Mouse (Mus musculus): ENCODE data around the gene Pomp.
"Not testable (repeated sequence)": the region's sequence is repeated elsewhere in the genome, so short reads cannot be mapped to it uniquely, and the experiment has no call there.

Gene Pomp

DNA sequence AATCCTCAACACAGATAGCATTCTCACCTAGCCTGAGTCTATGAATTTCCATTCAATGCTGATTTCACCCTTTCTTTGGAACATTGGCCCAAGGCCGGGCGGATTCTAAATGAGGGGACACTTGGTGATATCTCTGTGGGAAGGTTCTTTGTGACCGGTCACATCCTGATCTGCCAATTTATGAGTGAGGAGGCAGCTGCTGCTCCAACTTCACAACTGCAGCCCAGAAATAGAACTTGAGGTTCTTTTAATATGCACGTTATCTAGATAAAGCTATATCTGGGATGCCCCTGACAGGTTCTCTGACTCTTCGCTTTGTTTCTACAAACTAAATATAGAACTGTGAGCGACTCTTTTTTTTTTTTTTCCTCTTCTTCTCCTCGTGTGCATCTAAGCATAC lies 10.1 kb upstream of the Pomp start:
- DNase-seq (ENCODE audit: low spot score), result no peak

DNA sequence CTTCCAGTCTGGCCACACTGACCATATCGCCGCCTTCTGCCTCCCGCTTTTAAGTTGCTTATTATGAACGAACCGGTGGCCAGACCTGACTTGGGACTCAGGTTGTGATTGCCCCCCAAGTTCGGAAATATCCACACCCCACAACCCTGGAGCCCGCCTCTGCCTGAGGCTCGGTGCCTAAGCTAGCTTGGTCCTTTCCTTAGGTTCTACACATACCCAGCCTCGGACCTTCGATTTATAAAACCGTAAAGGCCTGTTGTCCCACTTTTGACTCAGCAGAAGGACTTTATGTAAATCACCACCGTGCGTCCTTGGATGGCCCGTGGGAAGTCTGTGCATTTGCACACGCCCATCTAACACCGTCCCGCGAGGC lies 199 bp upstream of the Pomp start:
- DNase-seq (ENCODE audit: low spot score), result no peak

DNA sequence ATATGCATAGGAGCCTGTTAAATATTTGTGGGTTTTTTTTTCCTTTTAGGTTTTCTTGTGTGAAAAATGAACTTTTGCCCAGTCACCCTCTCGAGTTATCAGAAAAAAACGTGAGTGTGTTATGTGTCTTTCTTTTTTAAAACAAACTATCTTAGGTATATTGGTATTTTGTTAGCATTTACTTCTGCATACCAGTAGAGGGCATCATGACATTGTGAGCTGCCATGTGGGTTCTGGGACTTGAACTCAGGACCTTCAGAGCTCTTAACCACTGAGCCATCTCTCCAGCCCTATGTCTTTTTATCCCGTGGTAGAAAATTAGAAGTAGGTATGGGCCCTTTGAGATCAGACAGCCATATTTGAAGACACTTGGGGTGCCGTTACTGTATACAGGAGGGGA lies 8.4 kb downstream of the Pomp start:
- no peak for DNase-seq (ENCODE audit: low spot score)

DNA sequence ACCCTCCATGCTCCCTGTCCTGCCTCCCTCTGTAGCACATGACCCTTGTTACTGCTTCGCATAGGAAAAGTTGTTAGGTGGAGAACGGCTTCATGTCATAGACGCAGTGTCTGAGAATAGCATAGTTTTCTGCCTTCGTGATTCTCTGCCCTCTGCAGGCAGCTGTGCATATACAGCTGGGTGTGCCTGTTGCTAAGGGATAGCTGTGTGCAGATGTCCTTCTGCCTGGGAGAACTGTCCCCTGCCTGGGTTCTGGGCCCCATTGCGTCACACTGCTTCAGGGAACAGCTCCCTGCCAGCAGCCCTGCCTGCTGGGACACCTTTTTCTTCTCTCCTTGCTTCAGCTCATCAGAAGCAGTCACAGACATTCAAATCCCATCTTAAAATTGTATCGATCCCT lies 9.3 kb downstream of the Pomp start:
- no peak for DNase-seq (ENCODE audit: low spot score)

DNA sequence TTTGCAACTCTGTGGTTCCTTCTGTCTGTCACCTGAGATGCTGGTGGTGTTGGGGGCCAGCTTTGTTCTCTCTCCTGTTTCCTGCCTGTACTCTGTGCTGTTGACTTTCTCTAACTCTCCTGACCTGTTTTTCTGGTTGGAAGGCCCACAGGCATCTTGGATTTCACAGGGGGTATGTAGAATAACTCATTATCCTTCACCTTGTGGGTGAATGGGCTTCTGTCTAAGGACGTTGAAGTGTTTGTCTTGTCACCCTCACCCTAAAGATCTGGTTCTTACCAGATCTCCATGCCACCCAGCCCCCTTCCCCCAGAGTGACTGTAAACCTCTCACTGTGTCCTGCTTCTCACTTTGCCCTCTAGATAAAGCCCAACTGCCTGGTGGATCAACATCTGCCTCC lies 10.0 kb downstream of the Pomp start:
- no peak for DNase-seq (ENCODE audit: low spot score)

DNA sequence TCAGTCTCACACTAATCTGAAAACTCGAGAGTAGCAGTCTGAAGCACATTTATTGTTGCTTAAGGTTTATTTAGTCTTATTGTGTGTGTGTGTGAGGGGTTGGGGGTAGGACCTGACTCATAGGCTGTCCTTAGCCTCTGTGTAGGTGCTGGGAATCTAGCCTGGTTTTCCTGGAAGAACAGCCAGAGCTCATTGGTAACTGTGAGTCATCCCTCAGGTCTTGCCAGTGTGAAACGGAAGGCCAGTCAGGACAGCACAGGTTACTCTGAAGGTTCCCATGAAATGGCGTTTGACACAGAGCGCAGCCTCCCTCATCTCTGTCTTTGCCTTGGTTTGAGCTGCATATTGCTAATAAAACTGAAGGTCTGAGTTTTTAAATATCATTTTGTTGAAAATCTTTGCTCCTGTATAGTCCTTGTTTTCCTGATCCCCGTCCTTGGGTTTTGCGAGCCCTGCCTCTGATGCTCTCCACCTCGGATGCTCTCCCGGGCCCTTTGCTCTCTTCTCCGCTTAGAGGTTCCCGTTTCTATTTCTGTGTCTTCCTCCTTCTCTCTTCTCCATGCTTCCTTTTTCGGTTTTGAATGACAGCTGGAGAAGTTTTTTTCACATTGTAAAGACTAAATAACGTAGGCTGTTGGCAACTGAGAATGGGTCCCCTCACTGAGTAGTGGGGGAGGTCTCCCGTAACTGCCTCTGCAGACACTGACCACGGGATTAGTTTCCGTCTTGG lies 11.0 kb downstream of the Pomp start:
- DNase-seq (ENCODE audit: low spot score), result no peak

DNA sequence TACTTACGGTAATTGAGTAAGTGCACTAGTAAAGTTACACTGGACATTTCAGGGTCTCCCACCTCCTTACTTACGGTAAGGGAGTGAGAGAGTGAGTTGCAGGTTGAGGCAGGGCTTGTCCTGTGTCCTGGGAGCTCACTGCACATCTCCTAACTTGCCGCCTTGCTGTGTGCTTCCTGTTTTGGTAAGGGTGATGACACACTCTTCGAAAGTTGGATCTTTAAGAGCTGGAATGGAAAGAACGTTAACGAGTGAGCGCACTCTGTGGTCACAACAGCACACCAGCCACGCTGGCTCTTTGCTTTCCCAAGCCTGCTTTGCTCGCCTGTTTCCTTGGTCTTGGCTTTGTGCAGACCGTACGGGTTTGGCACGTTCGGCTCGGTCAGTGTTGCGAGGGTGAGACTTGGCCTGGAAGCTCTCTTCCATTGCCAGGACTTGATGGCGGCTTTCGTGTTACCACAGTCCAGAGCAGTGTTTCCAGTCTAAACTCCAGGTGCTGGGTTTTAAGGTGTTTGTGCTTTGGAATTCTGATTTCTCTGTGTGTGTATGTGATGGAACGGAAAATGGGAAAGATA lies 14.3 kb downstream of the Pomp start:
- no peak for DNase-seq (ENCODE audit: low spot score)

DNA sequence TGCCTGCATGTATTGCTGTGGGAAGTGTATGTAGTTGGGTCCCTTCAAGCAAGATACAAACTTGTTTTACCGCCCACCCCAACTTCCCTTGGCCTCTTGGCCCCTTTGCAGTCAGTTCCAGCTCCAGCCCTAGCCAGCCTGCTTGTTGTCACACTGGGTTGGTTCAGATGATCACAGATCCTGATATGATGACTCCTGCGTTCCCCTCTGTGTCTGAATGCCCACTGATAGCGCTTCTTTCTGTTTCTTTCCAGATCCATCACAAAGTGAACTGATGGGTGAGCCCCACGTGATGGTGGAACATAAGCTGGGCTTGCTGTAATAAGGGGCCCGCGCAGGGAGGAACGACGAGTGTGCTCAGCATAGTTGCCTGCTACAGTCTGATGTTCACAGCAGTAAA lies 14.9 kb downstream of the Pomp start:
- no peak for DNase-seq (ENCODE audit: low spot score)

DNA sequence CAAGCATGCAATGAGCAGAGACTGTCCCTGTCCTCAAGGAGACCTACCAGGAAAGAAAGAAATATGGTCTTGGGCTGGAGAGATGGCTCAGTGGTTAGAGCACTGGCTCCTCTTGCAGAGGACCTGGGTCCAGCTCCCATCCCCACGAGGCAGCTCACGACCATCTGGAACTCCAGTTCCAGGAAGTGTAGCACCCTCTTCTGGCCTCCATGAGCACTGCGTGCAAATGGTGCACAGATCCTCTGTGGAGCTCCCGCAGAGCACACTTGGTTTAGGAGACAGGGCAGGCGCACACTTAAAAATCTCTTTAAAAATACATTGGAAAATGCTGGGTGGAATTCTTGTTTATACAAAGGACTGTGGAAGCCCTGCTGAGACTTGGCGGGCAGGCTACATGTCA lies 17.3 kb downstream of the Pomp start:
- DNase-seq (ENCODE audit: low spot score), result no peak

DNA sequence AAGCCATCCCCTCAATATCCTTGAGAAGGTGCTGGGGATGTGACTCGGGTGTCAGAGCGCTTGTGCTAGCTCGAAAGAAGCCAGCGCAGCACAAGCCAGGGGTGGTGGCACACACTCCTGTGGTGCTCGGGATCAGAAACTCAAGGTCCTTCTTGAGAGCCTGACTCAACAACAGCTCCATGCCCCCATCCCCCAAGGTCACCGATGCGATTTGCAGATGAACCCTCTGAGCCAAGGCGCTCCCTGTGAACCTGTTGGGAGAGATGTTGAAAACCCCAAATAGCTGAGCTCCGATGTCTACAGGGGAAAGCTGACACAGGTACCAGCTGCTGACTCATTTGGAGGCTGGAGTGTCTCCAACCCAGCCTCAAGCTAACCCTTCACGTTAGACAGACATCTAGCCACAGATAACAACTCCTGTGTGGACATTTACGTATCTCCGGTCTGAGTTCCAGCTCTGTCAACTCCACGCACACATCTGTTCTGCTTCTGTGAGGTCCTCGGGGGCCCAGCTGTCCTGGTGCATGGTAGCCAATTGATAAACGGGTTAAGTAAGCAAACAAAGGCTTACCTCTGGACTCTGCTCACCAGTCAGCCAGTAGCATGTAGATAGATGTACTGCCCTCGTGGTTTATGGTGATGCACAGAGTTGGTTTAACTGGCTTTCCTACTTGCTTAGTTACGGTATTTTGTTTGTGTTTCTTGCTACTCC lies 19.9 kb downstream of the Pomp start:
- peak; percentile 62 for DNase-seq (ENCODE audit: low spot score)

DNA sequence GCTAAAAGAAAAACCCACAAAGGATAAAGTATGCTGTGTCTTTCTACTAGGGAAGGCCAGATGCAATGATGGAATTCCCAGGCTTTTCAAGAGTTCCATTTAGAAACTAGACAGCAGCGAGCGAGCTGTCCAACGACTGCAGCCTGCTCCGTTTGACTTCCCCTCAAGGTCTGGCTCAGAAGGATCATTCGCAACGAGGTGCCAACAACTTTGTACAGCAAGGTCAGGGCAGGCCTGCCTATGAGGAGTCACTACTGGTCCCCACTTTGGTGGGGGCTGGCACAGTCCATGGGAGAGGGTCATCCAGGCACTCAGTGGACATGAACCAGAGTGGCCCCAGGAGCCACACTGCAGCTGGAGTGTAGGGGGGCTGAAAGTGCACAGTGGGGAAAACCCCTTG lies 23.3 kb downstream of the Pomp start:
- DNase-seq (ENCODE audit: low spot score), result no peak

DNA sequence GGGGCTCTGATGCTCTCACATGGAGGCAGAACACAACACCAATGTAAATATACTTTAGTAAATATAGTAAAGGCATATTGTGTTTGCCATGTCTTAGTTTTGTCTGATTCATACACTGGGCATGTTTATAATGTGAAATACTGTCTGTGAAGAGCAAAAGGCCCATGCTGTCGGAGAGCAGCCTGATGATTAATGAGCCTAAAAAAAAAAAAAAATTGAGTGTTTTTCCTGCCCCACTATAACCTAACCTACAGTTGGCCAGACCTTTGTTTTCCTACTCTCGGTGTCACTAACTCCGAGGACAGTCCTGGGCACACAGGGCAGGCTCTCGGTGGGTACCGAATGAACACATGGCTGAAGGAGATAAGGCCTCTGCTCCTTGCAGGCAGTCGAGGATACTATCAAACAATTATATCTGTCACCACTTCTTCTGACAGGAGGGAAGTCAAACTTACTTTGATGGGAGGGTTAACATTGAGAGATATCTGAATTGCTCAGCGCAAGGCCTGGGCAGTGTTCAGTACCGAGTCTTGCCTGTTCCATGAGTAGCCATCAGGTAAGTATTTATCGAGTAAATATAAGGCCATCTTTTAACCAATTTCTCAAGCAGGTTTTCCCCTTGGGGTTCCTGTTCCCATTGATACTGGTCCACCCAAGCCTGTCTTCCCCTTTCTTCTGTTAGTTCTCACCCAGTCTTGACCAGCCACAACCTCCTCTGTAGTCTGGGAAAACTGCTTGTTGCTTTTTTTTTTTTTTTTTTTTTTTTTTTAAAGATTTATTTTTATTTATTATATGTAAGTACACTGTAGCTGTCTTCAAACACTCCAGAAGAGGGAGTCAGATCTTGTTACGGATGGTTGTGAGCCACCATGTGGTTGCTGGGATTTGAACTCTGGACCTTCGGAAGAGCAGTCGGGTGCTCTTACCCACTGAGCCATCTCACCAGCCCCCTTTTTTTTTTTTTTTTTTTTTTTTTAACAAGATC lies 28.3 kb downstream of the Pomp start:
- no peak for DNase-seq (ENCODE audit: low spot score)

DNA sequence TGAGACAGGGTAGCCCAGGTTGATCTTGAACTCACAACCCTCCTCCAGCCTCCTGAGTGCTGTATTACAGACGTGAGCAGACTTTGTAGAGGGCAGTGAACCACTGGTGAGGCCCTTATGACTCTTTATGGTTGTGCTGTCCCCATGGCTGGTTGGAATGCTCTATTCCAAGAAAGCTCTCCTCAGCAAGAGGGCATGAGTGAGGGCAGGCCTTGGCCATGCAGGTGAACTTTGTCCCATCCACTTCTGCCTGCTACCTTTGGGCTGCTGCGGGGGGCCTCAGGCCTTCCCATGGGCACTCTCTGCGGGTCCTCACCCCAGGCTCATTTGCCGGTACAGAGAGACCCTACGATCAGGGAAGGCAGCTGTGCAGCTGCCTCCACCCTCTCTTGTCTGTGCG lies 32.5 kb downstream of the Pomp start:
- peak; percentile 21 for DNase-seq (ENCODE audit: low spot score)

DNA sequence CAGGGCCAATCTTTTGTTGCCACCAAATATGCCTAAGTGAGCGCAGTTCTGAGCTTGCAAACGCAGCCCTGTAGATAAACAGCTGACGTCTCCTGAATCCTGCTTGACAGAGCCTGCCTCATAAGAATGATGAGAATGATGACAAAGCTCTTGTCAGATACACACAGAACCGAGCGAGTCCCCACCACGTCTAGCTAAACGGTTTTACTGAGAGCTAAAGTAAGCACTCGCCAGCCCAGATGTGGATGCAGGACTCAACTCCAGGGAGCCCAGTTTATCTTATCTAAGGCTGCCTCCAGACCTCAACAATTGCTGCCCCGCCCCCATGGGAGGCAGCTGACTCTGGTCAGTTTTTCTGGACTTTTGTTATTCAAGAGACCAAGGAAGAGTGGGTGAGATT lies 32.9 kb downstream of the Pomp start:
- DNase-seq (ENCODE audit: low spot score), result peak; percentile 65

DNA sequence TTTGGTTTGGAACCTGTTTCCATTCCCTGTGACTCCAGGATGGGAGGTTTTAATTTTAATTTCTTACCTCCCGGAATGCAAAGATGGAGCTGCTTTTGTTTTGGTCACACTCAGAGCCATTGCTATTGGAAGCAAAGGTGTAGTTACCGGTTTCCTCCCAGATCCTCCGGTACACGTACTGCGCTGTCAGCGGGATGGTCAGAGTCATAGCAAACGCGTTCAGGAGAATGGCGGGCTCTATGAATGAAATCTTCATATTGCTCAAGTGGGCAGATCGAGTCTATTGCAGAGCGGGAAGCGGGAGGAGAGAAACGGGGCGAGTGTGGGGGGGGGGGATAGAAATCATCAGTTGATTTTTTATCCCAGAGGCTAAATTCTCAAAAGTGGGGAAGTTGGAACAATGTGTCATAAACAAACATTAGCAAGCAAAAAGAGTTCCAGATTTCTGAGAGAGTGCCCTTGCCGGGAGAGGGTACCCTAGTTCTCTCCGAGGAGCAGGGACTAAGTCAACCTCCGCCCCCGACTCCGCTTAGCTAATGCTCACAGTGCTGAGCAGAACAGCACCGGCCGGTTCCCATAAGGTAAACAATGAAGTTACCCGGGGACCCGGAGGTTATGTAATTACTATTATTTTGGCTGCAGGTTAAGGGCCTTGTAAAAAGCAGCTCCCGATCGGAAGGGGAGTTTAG lies 33.6 kb downstream of the Pomp start:
- DNase-seq (ENCODE audit: low spot score), result no peak

DNA sequence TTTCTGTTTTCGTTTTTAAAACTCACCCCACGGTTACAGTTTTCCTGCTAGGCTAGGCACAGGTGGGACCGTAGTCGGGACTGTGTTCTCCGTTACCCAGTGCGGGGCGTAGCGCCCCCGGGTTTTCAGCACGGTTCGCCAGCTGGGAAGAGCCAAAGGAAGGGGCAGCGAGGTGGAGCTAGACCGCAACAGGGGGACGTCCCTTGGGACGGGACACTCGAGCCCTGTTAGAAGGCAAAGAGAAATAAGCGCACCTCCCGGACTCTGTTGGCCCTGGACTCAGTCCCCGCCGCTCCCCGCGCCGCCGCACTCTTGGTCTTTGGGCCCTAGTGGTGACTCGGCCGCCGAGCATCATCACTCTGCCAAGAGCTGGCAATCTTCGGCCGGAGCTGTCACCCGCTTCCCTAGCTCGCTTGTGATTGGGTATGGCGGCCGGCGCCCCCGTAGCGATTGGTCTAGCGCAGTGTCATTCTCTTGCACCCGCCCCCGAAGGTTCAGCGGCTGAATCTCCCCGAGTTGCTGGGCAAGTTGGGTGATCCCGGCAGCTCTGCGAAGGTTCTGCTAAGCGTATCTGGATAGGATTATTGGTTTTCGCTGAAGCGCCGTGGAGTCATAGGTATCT lies 34.3 kb downstream of the Pomp start, which contains the start of gene Slc46a3:
Gene Slc46a3, minus strand, starts transcription at position 361 of the 622 bp plus-strand sequence.
- DNase-seq (ENCODE audit: low spot score), result peak; percentile 95

DNA sequence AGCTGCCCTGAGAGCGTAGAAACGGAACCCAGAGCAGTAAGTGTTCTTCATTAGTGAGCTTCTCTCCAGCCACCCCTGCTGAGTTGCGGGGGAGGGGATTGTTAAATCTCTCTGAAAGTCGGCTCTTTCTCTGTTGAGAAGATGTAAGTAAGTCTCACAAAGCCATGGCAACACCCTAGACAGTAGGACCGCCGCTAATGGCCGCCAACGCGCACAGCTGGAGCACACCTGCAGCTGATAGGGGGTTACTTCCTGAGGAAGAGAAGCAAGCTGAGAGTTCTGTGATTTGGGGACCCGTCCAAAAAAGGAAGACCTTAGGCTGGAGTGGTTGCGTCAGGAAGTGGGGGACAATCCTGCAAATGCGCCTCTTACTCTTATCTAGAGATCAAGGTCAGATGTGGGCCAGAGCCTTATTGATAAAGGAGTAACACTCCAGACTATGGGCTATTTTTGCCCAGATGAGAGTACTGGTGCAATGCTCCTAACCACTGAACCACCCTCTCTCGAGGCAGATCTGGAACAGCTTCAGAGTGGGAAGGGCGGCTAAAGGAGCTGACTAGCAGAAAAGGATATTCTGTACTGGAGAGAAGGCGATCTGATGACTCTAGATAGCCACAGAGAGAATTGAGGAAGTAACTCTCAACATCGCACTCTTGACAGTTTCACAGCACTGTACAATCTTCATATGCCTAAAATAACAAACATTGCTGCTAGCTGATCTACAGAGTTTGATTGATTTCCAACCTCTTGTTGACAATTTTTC lies 35.4 kb downstream of the Pomp start:
- DNase-seq (ENCODE audit: low spot score), result no peak

DNA sequence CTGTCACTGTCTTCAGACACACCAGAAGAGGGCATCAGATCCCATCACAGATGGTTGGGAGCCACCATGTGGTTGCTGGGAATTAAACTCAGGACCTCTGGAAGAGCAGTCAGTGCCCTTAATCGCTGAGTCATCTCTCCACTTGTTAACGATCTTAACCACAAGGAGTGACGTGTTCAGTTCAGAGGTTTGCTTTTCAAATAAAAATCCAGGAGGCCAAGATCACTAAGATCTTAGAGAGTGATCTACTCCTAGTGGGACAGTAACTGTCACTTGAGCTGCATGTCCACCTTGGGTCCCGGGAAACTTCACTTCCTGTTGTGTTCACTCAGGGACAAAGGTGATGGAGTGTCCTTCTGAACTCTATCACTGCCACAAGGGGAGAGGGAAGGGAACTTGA lies 36.2 kb downstream of the Pomp start:
- not testable (repeated sequence) for DNase-seq (ENCODE audit: low spot score)

DNA sequence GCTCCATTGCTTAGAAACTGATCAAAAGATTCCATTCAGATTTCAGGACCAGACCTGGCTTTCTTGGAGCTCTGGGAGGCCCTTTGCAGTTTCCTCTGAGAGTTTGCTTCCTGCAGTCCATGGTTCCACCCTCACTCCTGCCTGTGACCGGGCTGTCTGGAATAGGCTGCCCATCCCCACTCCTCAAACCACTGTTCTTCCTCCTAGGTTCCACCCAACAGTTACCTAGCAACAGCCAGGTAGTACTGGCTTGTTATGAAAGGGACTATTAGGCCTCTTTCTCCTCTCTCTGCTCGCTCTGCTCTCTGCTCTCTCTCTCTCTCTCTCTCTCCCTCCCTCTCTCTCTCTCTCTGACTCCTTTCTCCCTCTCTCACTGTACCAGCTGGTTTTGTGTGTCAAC lies 38.0 kb downstream of the Pomp start:
- no peak for DNase-seq (ENCODE audit: low spot score)

DNA sequence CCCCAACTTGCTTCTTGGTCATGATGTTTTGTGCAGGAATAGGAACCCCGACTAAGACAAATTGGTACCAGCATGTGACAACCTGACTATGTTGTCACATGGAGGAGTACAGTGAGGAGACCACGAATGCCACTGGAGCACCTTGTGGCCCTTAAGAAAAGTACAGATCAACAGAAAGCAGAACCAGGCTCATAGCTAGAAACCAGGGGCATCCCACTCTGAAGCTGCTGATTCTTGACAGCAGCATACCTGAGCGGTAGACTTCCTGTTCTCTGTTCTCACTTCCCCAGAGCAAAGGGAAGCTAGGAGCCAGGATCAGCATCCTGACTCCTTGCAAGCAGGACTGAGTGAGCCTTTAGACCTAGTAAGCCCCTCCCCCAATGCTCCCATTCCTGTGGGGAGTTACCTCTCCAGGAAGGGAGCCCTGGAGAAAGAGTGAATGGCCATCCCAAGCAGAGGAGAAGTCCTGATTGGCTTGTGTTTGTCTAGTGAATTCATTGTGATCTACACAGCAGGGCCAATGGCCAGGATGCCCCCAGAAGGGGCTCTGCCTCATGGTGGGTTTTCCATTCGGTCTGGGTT lies 38.8 kb downstream of the Pomp start:
- DNase-seq (ENCODE audit: low spot score), result no peak
